Mouse (Mus musculus) liver, embryonic 14.5 days (tissue): ENCODE data around the gene Cox8a.

Source experiments
- CTCF ChIP-seq: IDR thresholded peaks from 2 replicates; pipeline ENCODE4 v1.5.1; 2016; ENCODE audit warnings: antibody characterized with exemption, low read depth, control low read depth
- EP300 ChIP-seq: IDR thresholded peaks from 2 replicates; pipeline ENCODE4 v1.6.1; 2016; ENCODE audit warnings: antibody characterized with exemption, low read depth

DNA sequence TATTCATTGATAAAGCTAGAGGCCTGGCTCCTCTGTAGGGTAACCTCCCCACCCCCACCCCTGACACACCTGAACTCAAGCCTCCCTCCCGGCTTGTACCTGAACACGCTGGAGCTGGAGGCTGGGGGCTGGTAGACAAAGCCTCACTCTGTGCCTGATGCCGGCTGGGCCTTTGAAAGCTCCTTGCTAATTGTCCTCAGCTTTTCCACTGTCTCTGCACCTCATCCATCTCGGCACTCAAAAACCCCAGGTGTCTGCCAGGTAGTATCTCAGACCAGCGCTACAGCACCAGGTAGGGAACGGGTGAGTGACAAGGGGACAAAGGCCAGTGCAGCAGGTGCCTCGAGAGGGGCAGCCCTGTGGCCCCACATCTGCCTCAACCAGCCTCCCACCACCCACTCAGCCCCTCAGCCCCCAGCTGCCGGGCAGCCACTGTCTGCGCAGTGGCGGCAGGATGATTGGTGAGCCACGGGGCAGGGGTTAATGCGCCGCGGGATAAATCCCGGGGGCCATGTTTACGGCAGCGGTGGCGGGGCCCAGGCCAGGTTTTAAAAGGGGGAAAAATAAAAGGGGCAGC is 31.6 kb downstream of the Cox8a start:
- TF ChIP-seq EP300 (no peak), CTCF (no peak)
